Mouse (Mus musculus) intestine, embryonic 15.5 days (tissue): Measurements from ENCODE around the gene Atp11c. TPM values are rescaled to one million over a fixed set of nuclear protein-coding genes. Genes with fewer than 3 reads are reported as not detected.

Experiments used
- microRNA counts: library from miRNA; unstranded; fragments of <30 nt; microRNA quantifications from one replicate; lab custom pipeline; 2016
- polyA plus RNA-seq: library from polyadenylated mRNA; unstranded; fragments of >200 nt; fragmentation: Nextera tagmentation; extraction: Ambion mirVana; gene quantifications from 2 replicates; pipeline ENCODE4 v1.2.1, GENCODE M21; 2015

The Atp11c gene
- polyA plus RNA-seq, 1 experiment from 2014 or later, result 5.7 TPM

MicroRNAs within 50 kb of the gene (microRNA counts, 519-probe panel; counts per million panel counts)
- microRNA mmu-miR-505 (lab: Ali Mortazavi, UCI), result 2,227 counts per million, percentile 55 among the panel's probes with 10 or more counts

Other genes starting within 250 kb of the Atp11c start
- not detected in 2 replicates for gene Gm7073, start 53.4 kb downstream of the Atp11c start, polyA plus RNA-seq